Mouse (Mus musculus): Measurements from ENCODE around the gene Rapgef3.
A peak's percentile ranks its signal among the peaks of the same experiment; 100 is the strongest.

The Rapgef3 gene

DNA sequence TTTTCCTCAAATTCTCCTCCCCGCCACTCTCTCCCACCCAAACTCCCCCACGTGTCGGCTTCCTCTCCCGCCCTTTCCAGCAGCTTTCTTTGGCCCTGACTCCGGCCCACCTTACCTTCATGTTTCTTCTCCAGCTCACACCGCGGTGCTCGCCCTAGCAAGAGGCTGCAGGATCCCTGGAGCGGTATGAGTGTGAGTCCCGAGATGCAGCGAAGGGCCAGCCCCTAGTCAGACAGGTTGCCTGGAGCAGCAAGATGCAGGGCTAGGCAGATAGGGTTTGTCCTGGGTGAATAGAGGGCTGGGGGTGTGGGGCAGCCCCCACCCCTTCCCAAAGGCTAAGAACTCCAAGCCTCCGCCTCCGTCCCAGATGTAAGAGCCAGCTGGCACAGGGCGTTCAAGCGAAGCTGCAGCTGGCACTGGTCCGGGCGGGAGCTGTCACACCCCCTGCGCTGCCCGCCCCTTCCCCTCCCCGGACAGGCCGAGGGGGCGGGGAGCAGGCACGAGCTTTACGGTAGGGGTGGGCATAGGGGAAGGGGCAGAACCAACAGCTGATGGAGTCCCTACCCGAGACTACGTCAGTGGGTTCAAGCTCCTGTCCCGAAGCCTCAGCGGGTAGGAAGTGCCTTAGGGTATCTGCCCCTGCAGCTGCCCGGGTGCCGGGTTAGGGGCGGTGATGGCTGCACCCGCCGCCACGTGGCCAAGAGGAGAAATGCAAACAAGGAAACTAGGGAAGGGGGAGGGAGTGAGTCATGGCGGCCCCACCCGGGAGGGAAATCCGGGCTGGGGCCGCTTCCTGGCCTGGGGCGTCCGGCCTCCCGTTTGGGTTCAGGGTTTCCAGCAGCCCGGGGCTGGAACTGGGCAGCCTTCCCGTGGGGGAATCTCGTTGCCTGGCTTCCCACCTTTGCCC lies at the start of gene Rapgef3:
TSS of gene Rapgef3 (minus strand) at position 693 of the 907 bp plus-strand sequence.
- DNase-seq: peak; percentile 93 to 94

GRCm38 (mm10) chr15:97816199-97816994 lies 48.6 kb upstream of the Rapgef3 start:
- no peak for DNase-seq

DNA sequence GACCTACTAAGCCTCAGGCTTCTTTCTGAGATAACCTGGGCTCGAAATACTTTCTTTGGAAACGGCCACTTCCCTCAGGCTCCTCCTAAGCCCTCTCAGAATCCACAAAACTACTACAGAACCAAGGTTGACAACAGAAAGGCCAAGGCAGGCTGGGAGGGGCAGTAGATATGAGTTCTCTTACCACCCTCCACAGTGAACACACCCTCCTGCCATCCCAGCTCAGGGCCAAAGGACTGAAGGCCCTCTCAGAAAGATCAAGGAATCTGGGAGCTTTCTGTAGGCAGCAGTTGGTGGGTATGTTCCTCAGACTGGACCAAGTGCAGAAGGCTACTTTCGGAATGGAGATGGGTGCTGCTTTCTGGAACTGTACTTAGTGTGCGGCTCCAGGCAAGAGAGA lies 47.5 kb upstream of the Rapgef3 start:
- DNase-seq: no peak

GRCm38 (mm10) chr15:97814703-97815102 lies 46.9 kb upstream of the Rapgef3 start:
- no peak for DNase-seq

DNA sequence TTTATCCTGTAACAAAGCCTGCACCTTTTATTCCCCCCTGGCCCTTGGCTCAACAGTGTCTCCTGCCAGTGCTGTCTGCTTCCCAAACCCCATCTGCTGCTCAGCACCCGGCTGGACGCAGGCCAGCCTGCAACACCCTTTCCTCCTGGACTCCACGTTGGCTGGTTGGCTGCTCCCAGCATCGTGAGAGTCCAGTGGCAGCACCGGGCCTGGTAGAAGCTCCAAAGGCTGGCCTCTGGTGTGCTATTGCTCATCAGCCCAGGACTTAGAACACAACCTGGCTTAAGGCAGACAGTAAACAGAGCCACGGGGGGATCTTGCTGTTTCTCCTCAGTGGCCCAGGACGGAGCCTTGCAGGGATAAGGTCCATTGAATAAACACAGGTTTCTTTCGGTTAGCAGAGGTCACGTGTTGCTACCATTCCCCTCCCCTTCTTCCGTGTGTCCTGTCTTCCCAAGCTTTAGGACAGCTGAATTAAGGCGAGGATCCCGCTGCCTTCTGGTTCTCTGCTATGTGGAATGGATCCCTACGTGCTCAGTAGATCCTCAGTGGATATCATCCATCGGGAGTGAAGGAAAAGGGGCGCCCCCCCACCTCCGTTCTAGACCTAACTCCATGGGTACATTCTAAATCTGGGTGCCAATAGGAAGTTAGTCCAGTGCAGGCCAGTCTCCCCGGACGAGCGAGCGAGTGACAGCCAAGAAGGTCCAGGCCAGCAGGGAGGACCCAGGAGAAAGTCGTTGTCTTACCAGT lies 45.9 kb upstream of the Rapgef3 start:
- peak; percentile 64 to 75 for DNase-seq

GRCm38 (mm10) chr15:97812875-97813274 lies 45.1 kb upstream of the Rapgef3 start:
- no peak for DNase-seq

GRCm38 (mm10) chr15:97812126-97812525 lies 44.4 kb upstream of the Rapgef3 start:
- peak; percentile 62 to 70 for DNase-seq

- DNase-seq: no peak
Observed at GRCm38 (mm10) chr15:97811307-97811706, 43.5 kb upstream of the Rapgef3 start.

DNA sequence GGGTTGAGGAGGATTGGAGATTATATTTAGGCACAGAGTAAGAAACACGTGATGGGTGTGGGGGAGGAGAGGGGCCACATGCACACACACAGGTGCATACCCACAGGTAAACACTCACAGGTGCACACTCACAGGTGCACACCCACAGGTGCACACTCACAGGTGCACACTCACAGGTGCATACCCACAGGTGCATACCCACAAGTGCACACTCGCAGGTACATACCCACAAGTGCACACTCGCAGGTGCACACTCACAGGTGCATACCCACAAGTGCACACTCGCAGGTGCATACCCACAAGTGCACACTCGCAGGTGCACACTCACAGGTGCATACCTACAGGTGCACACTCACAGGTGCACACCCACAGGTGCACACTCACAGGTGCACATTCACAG lies 42.6 kb upstream of the Rapgef3 start:
- no peak for DNase-seq

DNA sequence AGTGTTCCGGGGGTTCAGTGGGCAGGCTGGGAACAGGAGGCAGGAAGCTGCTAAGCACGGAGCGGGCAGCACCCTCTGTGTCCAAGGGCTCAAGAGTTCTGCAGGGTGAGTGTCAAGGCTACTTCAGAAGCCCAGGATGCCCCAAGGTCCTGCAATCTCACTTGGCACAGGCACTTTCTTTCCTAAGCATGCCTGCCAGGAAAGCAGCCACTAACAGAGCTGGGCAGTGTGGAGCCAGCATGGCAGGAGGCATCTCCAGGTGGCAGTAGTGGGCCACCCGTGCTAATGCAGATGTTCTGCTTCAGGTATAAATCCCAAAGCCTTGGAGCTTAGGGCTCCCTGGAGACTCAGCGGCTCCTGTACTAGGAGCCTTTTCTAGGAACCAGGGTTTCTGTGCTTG lies 42.2 kb upstream of the Rapgef3 start:
- peak; percentile 62 to 68 for DNase-seq

GRCm38 (mm10) chr15:97809206-97809605 lies 41.4 kb upstream of the Rapgef3 start:
- no peak for DNase-seq

DNA sequence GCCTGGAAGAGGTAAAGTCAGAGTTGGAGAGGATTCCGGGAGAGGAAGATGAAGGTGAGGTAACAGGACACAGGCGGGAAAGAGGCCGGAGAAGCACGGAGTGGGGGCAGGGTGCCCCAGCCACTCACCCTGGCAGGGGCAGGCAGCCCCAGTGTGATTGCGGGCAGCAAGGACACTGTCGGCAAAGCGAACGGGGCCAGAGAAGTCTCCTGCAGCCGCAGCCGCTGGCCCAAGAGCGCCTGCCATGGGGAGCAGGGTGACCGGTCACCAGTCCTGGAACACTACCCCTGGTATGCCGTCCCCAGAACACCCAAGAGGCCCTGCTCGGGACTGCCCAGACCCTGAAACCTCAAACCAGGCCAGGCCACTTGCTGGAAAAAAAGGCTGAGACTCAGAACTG lies 40.8 kb upstream of the Rapgef3 start:
- DNase-seq: no peak

DNA sequence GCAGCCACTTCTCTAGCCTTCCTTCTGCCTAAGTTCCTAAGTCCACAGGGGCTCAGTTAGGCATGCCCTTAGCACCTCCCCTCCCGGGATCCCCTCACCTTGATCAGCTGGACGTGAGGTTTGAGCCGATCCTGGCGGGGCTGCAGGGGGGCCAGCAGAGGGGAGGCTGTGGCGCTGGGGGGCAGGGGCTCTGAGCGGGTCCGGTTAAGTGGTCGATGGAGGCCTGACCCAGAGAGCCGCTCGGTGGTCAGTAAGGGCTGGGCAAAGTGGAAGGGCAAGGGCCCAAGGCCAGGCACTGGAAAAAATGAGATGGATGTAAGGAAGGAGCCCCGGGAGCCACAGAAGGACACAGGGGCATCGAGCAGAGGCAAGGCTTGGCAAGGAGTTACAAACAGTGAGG lies 40.1 kb upstream of the Rapgef3 start:
- DNase-seq: no peak

- DNase-seq: no peak
Observed at GRCm38 (mm10) chr15:97802575-97802974, 34.8 kb upstream of the Rapgef3 start.

DNA sequence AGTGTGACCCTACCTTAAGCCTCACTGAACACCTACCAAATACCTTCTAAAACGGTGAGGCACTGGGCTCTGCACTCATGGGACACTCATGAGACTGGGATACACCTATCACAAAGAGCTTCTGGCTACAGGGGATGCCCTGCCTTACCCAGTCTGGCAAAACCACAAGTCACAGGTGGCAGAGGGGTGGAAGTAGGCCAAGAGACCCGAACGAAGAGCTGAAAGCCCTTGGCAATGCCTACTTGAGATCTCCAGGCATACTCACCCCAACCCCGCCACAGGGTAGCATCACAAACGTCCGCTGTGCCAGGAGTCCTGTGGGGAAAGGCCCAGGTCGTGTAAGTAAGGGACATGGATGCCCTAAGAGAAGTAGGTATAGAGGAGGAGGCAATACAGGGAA lies 34.0 kb upstream of the Rapgef3 start:
- DNase-seq: no peak

DNA sequence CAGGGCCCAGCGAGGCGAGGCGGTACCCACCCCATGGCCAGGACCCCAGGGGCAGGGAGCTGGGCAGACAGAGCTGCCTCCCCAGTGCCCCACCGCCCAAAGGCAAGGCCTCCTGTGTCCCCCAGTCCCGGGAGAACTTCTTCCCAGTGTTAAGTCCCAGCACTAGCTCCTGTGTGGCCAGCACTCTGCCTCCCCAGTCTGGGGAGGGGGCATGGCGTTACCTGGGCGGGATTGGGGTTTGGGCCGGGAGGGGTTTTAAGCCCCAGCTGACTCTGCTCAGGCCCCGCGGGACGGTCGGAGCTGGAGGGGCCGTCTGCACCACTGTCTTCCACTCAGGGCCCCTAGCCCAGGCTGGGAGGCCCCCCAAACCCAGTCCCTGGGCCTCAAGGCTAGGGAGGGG lies 33.1 kb upstream of the Rapgef3 start:
- DNase-seq: no peak

DNA sequence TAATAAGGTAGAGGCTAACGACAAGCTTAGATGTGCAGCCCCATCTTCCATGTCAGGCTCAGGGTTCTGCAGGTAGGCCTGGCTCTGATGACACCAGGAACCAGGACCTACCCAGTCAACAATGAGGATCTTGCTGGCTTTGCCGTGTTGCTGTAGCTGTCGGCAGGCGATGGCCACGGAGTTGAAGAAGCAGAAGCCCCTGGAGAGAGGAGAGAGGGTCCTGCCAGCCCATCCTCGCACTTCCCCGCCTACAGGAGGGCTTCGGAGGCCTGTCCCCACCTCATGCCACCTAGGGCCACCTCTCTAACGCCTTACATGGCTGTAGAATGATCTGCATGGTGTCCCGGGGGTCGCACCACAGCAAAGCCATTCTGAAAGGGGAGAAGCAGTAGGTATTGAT lies 31.7 kb upstream of the Rapgef3 start:
- no peak for DNase-seq

DNA sequence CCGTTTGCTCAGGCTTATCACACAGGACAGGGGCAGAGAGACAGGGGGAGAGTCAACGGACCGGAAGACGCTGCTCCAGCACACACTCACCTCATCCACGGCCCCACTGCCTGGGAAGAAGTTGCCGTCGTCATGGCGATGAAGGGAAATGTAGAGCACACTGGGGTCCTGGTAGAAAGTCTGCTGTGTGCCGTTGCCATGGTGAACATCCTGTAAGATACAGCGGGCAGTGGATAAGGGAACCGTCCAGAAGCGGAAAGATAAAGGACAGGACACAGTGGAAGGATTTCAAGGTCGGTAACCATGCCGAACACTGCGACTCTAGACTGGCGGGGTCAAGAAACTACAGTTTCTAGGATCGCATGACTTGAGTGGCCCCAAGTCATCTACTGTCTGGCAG lies 30.4 kb upstream of the Rapgef3 start:
- no peak for DNase-seq

DNA sequence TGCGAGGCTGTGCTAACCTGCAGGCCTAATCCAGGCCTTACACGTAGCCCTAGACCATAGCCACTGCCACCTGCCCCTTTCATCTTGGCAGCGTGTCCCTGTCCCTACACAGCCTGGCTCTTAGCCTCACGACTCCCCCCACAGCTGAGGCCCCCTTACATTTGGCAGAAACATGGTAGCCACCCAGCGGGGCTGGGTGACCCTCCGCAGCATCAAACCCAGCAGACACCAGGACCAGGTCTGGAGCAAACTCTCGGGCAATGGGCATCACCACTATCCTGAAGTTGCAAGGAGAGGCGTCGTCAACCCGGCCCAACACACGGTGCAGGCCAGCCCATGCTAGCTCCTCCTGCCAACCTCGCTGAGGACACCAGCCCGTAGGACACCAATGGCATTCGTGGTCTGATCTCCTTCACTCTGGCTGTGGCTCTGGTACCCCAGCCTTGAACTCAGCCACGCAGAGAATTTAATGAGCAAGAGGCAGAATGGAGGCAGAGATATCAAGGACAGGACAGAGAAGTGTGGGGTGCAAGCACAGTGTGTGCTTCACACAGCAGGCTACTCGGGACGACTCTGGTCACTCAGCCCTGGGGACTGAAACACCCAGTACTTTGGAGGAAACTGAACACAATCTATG lies 29.0 kb upstream of the Rapgef3 start:
- DNase-seq: no peak

GRCm38 (mm10) chr15:97795559-97796235 lies 27.9 kb upstream of the Rapgef3 start:
- DNase-seq: no peak

- DNase-seq: no peak
Observed at GRCm38 (mm10) chr15:97794268-97794667, 26.5 kb upstream of the Rapgef3 start.
